Mouse (Mus musculus) CH12.LX (cell line): ENCODE data around the gene Gls. TPM values are rescaled to one million over a fixed set of nuclear protein-coding genes. Genes with fewer than 3 reads are reported as not detected.

Experiments
- DNase-seq: peaks from one replicate; pipeline ENCODE4 v3.0.0-alpha.2; 2013; ENCODE audit errors: extremely low read depth
- H3K27ac ChIP-seq: 2 replicates; pipeline ENCODE4 v1.5.1; 2012; ENCODE audit warnings: low read depth, mild to moderate bottlenecking, control low read depth, moderate library complexity; ENCODE audit not compliant: insufficient read depth
- H3K27me3 ChIP-seq: replicated peaks from 2 replicates; pipeline ENCODE3; 2012; ENCODE audit warnings: inconsistent platforms
- H3K36me3 ChIP-seq, 2 experiments: replicated peaks in 1 of 2; 2 replicates each; pipeline versions ENCODE3 to v1.6.1; 2012; ENCODE audit warnings: inconsistent platforms in 1 of 2, low read length in 1 of 2, mild to moderate bottlenecking in 1 of 2, mixed read lengths in 1 of 2, moderate library complexity in 1 of 2; ENCODE audit not compliant: control insufficient read depth in 1 of 2, insufficient read depth in 1 of 2
- H3K4me1 ChIP-seq, 2 experiments: 2 replicates each; pipeline ENCODE4 v1.6.1; 2012; ENCODE audit warnings: inconsistent platforms in 1 of 2, moderate library complexity in 1 of 2; ENCODE audit not compliant: insufficient read depth in 2 of 2, control insufficient read depth in 1 of 2
- H3K4me2 ChIP-seq: 2 replicates; pipeline ENCODE4 v1.6.1; 2012; ENCODE audit warnings: low read depth, mild to moderate bottlenecking, control low read depth; ENCODE audit not compliant: poor library complexity, insufficient read depth, severe bottlenecking
- H3K4me3 ChIP-seq, 3 experiments: fragments of 150-350 bp in 1 of 3; sonication (generic) in 1 of 3; replicated peaks in 1 of 3; 2 replicates each; pipeline versions ENCODE3 to v1.5.1; 2011 to 2012; ENCODE audit warnings: low read depth in 2 of 3, low read length in 2 of 3, mild to moderate bottlenecking in 2 of 3, moderate library complexity in 2 of 3, control low read depth in 1 of 3, improper control_type of control experiment in 1 of 3, inconsistent platforms in 1 of 3, mixed read lengths in 1 of 3; ENCODE audit not compliant: poor library complexity in 1 of 3
- H3K79me2 ChIP-seq: replicated peaks from 2 replicates; pipeline ENCODE4 v1.6.1; 2012; ENCODE audit warnings: mild to moderate bottlenecking, moderate library complexity; ENCODE audit not compliant: control insufficient read depth, poor library complexity, insufficient read depth, severe bottlenecking; ENCODE audit errors: extremely low read depth
- H3K9ac ChIP-seq: 2 replicates; pipeline ENCODE4 v1.6.1; 2012; ENCODE audit warnings: low read depth, mild to moderate bottlenecking, control low read depth, moderate library complexity; ENCODE audit not compliant: insufficient read depth
- H3K9me3 ChIP-seq: replicated peaks from 2 replicates; pipeline ENCODE3; 2012; ENCODE audit warnings: low read length, inconsistent platforms, mixed read lengths
- BHLHE40 ChIP-seq: IDR thresholded peaks from 2 replicates; pipeline ENCODE4 v1.6.1; 2011; ENCODE audit warnings: mild to moderate bottlenecking, low read depth, low read length, improper control_type of control experiment
- CHD1 ChIP-seq: IDR thresholded peaks from 2 replicates; pipeline ENCODE4 v1.6.1; 2012; ENCODE audit warnings: low read depth, low read length, improper control_type of control experiment, inconsistent platforms
- CHD2 ChIP-seq: IDR thresholded peaks from 2 replicates; pipeline ENCODE4 v1.6.1; 2011; ENCODE audit warnings: low read length, improper control_type of control experiment
- CTCF ChIP-seq, 2 experiments: IDR thresholded peaks in 1 of 2; conservative IDR thresholded peaks in 1 of 2; 2 replicates each; pipeline ENCODE4 v1.5.1; 2011 to 2012; ENCODE audit warnings: low read depth in 2 of 2, low read length in 2 of 2, improper control_type of control experiment in 1 of 2, inconsistent platforms in 1 of 2, mild to moderate bottlenecking in 1 of 2, moderate library complexity in 1 of 2
- E2F4 ChIP-seq: IDR thresholded peaks from 2 replicates; pipeline ENCODE4 v1.6.1; 2011; ENCODE audit warnings: low read depth, low read length, improper control_type of control experiment; ENCODE audit not compliant: insufficient replicate concordance
- EP300 ChIP-seq: IDR thresholded peaks from 2 replicates; pipeline ENCODE4 v1.6.1; 2011; ENCODE audit warnings: low read length, improper control_type of control experiment
- GABPA ChIP-seq: IDR thresholded peaks from 2 replicates; pipeline ENCODE4 v1.6.1; 2012; ENCODE audit warnings: low read depth, low read length, improper control_type of control experiment, inconsistent platforms; ENCODE audit not compliant: insufficient replicate concordance
- IRF4 ChIP-seq: IDR thresholded peaks from 2 replicates; pipeline ENCODE4 v1.6.1; 2014; ENCODE audit warnings: low read depth, mild to moderate bottlenecking, inconsistent platforms, low read length, improper control_type of control experiment
- MAFK ChIP-seq: IDR thresholded peaks from 2 replicates; pipeline ENCODE4 v1.6.1; 2011; ENCODE audit warnings: low read length, improper control_type of control experiment; ENCODE audit not compliant: insufficient replicate concordance
- MAX ChIP-seq: IDR thresholded peaks from 2 replicates; pipeline ENCODE4 v1.6.1; 2011; ENCODE audit warnings: low read length, improper control_type of control experiment
- MAZ ChIP-seq: IDR thresholded peaks from 2 replicates; pipeline ENCODE4 v1.6.1; 2012; ENCODE audit warnings: low read depth, mild to moderate bottlenecking, inconsistent platforms, low read length, improper control_type of control experiment, moderate library complexity
- NELFE ChIP-seq: IDR thresholded peaks from 2 replicates; pipeline ENCODE4 v1.6.1; 2011; ENCODE audit warnings: low read depth, low read length, improper control_type of control experiment
- NRF1 ChIP-seq: IDR thresholded peaks from 2 replicates; pipeline ENCODE4 v1.6.1; 2014; ENCODE audit warnings: low read depth, mild to moderate bottlenecking, inconsistent platforms, low read length, improper control_type of control experiment, moderate library complexity
- POLR2A ChIP-seq: IDR thresholded peaks from 2 replicates; pipeline ENCODE4 v1.6.1; 2011; ENCODE audit warnings: low read depth, mild to moderate bottlenecking, improper control_type of control experiment, low read length
- RAD21 ChIP-seq: IDR thresholded peaks from 2 replicates; pipeline ENCODE4 v1.6.1; 2011; ENCODE audit warnings: low read depth, mild to moderate bottlenecking, low read length, improper control_type of control experiment, moderate library complexity
- RCOR1 ChIP-seq: conservative IDR thresholded peaks from 2 replicates; pipeline ENCODE4 v1.6.1; 2012; ENCODE audit warnings: low read depth, mild to moderate bottlenecking, inconsistent platforms, low read length, improper control_type of control experiment
- SMC3 ChIP-seq: IDR thresholded peaks from 2 replicates; pipeline ENCODE4 v1.6.1; 2011; ENCODE audit warnings: low read depth, low read length, improper control_type of control experiment
- TBP ChIP-seq: conservative IDR thresholded peaks from 2 replicates; pipeline ENCODE4 v1.6.1; 2011; ENCODE audit warnings: low read depth, low read length, improper control_type of control experiment
- TCF12 ChIP-seq: IDR thresholded peaks from 2 replicates; pipeline ENCODE4 v1.6.1; 2014; ENCODE audit warnings: low read depth, mild to moderate bottlenecking, inconsistent platforms, low read length, improper control_type of control experiment
- UBTF ChIP-seq: IDR thresholded peaks from 2 replicates; pipeline ENCODE4 v1.6.1; 2012; ENCODE audit warnings: low read depth, mild to moderate bottlenecking, inconsistent platforms, low read length, improper control_type of control experiment, moderate library complexity
- USF1 ChIP-seq: IDR thresholded peaks from 2 replicates; pipeline ENCODE4 v1.6.1; 2014; ENCODE audit warnings: low read depth, mild to moderate bottlenecking, inconsistent platforms, low read length, improper control_type of control experiment
- ZNF384 ChIP-seq: IDR thresholded peaks from 2 replicates; pipeline ENCODE4 v1.6.1; 2012; ENCODE audit warnings: low read depth, low read length, improper control_type of control experiment, inconsistent platforms
- dilution Hi-C: fragments of 300-500 bp; cut with MboI; formaldehyde crosslinking; loops from 2 replicates; pipeline ENCODE4 v1.14.3; 2020; ENCODE audit warnings: low sequenced_read_pairs; ENCODE audit not compliant: extremely low pct_unique_long_range_greater_than_20kb, extremely low pct_ligation_motif_present
- in situ Hi-C: fragments of 300-500 bp; cut with MboI; formaldehyde crosslinking; loops from 3 replicates; pipeline ENCODE4 v1.14.3; 2019; ENCODE audit warnings: low sequenced_read_pairs, low pct_ligation_motif_present, low pct_unique_long_range_greater_than_20kb, mixed read lengths
- polyA plus RNA-seq: library from polyadenylated mRNA; unstranded; fragments of >175 nt; gene quantifications from 2 replicates; pipeline ENCODE4 v1.2.1, GENCODE M21; 2012; ENCODE audit warnings: low read depth; ENCODE audit not compliant: insufficient read length
- total RNA-seq, 2 experiments: library from RNA; depleted of rRNA; stranded (reverse); fragments of 300-350 nt in 1 of 2; fragments of >200 nt in 1 of 2; gene quantifications; 2 replicates each; pipeline ENCODE4 v1.2.3; 2012 to 2014

Gls gene
- total and polyA plus RNA-seq, 3 experiments, result 107 to 182 (median 150) TPM

DNA sequence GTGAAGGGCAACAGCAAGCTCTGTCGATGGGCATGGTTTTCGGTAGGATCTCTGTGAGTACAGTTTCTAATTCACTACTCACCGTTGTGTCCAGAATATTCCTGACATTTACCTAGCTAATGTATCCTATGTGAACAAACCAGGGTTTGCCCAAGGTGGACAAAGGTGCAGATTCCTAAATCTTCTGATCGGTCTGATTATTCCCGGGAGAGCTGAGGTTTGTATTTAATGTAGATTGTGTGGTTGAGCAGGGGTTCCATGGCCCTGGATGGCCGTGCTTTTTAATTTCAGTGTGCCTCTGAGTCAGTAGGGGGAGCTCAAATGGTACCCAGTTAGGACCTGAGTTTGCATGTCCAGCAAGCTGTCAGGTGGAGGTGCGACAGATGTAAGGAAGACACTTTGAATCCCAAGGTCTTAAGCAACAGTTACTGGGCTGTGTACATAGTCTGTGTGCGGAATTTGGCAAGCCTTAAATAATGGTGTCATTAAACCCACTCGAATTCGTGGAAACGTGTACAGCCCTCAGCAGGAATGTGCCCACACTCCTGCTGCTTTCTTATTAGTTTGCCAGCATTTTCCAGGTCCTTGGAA is 101.2 kb downstream of the Gls start (continued):
- TF ChIP-seq RCOR1 (0 out of 2 replicates have a peak, but pooled peaks have one; percentile 30), CHD2 (no peak), NELFE (peak; percentile 27; the same call in 1 of the 2 replicates), SMC3 (peak; percentile 62), E2F4 (no peak), GABPA (no peak), MAFK (no peak), MAX (peak; percentile 53; the same call in 1 of the 2 replicates), IRF4 (peak; percentile 52; the same call in 1 of the 2 replicates), TCF12 (0 out of 2 replicates have a peak, but pooled peaks have one; percentile 31)

DNA sequence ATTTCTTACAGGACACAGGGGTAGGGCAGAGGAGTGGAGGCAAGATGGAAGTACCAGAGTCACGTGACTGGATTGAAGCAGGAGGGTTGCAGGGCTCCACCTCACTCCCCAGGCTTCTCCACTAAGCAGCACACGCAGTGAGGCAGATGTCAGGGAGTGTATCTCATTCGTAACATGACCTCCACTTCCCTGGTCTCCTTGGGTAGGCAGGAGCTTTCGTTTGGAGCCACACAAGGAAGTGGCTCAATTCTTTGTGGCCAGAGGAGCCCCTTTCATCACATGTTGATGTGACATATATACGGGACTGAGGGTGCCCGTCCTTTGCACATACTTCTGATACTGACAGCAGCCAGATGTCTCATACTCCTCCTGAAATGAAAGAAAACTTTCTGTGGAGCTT is 103.2 kb downstream of the Gls start:
- no peak overlapping the region for H3K9ac ChIP-seq
- H3K4me2 ChIP-seq, result no peak overlapping the region
- H3K27ac ChIP-seq, result peak overlapping the region; percentile 59
- peaks cover 67 to 69% of the 10 kb centered on the region in 2 experiments for H3K36me3 ChIP-seq
- H3K79me2 ChIP-seq, result peaks cover 7% of the 10 kb centered on the region
- no peaks in the 10 kb centered on the region for H3K9me3 ChIP-seq
- no peaks in the 10 kb centered on the region for H3K27me3 ChIP-seq
- peak; percentile 11; the same call in 1 of the 2 replicates for TF ChIP-seq USF1
- TF ChIP-seq ZNF384, result no peak
- DNase-seq, result no peak
- no peak overlapping the region for H3K4me3 ChIP-seq
- peaks cover 24 to 71% of the 10 kb centered on the region in 2 experiments for H3K4me1 ChIP-seq
- dilution Hi-C loops (no loop called here), in situ Hi-C loops (no loop called here)

DNA sequence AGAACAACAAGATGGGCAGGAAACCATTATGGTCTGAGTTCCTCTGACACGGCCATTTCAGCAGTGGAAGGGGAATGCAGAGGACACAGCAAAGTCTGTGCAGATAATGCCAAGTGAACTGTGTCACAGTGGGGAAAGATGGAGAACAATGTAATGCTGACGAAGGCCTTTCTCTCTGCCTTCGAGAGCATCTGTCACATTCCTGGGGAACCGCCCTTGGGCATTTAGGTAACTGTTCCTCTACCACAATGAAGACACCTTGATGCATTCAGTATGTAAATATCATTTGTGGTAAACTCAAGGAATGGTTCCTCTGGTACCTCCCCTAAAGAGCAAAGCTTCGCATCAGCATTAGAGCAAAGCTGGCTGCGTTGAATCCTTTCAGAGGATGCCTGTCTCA is 105.7 kb downstream of the Gls start:
- TF ChIP-seq MAFK, result no peak
- no peak for TF ChIP-seq CTCF (conservative IDR thresholded peaks at IDR 0.05 in 1 of 2, IDR thresholded peaks at IDR 0.05 in 1 of 2; ENCODE audit: low read depth in 2 of 2, low read length in 2 of 2)
- no peak for TF ChIP-seq RCOR1
- TF ChIP-seq BHLHE40, result no peak
- no peak for TF ChIP-seq SMC3
- TF ChIP-seq RAD21, result no peak
- no peak for TF ChIP-seq CHD2
- no peak for TF ChIP-seq MAZ
- TF ChIP-seq CHD1, result no peak
- no peak for TF ChIP-seq E2F4
- no peak for TF ChIP-seq POLR2A
- TF ChIP-seq EP300, result no peak
- no peak for TF ChIP-seq USF1
- no peak for TF ChIP-seq NRF1
- no peak for TF ChIP-seq UBTF
- no peak for TF ChIP-seq MAX
- no peak for TF ChIP-seq TBP
- peaks cover 19 to 71% of the 10 kb centered on the region in 2 experiments for H3K4me1 ChIP-seq
- dilution Hi-C loops (no loop called here), in situ Hi-C loops (no loop called here)
- no peak overlapping the region for H3K9ac ChIP-seq
- H3K79me2 ChIP-seq, result peaks cover 18% of the 10 kb centered on the region
- H3K36me3 ChIP-seq, result peaks cover 72 to 80% of the 10 kb centered on the region in 2 experiments
- H3K27me3 ChIP-seq, result no peaks in the 10 kb centered on the region
- no peak overlapping the region for H3K4me3 ChIP-seq
- H3K4me2 ChIP-seq, result no peak overlapping the region
- no peaks in the 10 kb centered on the region for H3K9me3 ChIP-seq
- DNase-seq, result no peak
- H3K27ac ChIP-seq, result no peak overlapping the region
